ENCODE assay signal across 8 mouse cellular contexts in the genomic region with DNA sequence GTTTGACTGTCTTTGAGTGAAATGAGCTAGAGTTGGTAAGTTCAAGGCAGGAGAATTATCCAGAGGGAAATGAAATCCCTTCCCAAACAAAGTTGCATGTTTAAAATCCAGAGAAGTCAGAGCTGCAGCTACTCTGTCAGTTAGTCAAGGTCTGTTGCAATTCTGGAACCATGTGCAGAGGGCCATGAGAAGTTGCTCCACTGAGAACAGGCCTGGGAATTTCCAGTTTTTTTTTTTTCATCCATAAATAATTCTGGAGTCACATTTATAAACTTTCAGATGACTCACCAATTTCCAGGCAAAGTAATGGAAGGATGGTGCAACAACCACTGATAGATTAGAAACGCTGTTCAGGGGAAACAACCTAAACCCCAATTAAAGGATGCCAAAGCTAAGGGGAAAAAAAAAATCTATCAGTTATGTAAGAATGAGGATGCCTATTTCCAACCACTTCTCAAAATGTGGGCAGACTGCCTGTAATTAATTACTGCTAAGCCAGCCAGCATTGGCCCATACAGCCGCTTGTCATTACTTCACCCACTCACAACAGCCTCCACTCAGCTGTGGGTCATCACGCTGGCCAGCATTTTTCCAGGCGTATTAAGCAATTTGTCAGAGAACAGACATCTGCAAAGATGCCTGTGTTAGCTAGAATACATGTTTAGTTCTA.
DNase-seq lines count a peak whose midpoint lies in the region; ATAC-seq and TF ChIP-seq lines count a peak whose summit lies in the region.
"Had no signal": no experiment of that assay in that cellular context is flagged by ENCODE, and none has a peak within 500 bp of the region (broad histone marks: within the 10 kb centered on the region; RNA-seq: fewer than 3 reads in every experiment).

No protein-coding gene starts in this region.

- H3K4me3 ChIP-seq in midbrain, postnatal 0 days (ENCODE audit: low read depth, low read length), result no peak overlapping the region
- H3K4me3 ChIP-seq in midbrain, embryonic 10.5 days, result no peak overlapping the region
- H3K4me3 ChIP-seq in liver, embryonic 11.5 days (ENCODE audit: low read depth, low read length), result no peak overlapping the region

- H3K9ac ChIP-seq in midbrain, postnatal 0 days (replicated peaks; ENCODE audit: low read length, poor library complexity, severe bottlenecking), result no peak overlapping the region
- H3K9ac ChIP-seq in liver, embryonic 11.5 days (ENCODE audit: low read depth, low read length), result no peak overlapping the region

- H3K27ac ChIP-seq in midbrain, postnatal 0 days (ENCODE audit: low read depth, low read length), result no peak overlapping the region
- no peak overlapping the region for H3K27ac ChIP-seq in midbrain, embryonic 10.5 days (replicated peaks)
- no peak overlapping the region for H3K27ac ChIP-seq in liver, embryonic 11.5 days (ENCODE audit: low read depth, low read length)

- no peak for ATAC-seq in midbrain, postnatal 0 days (ENCODE audit: low FRiP score)
- no peak for ATAC-seq in liver, embryonic 11.5 days (replicated peaks; ENCODE audit: low FRiP score)

- no peaks in the 10 kb centered on the region for H3K4me1 ChIP-seq in midbrain, postnatal 0 days (ENCODE audit: insufficient read depth, low read length)
- no peaks in the 10 kb centered on the region for H3K4me1 ChIP-seq in midbrain, embryonic 10.5 days
- H3K4me1 ChIP-seq in liver, embryonic 11.5 days (replicated peaks; ENCODE audit: control insufficient read depth, insufficient read depth, low read length), result no peaks in the 10 kb centered on the region

- no peaks in the 10 kb centered on the region for H3K27me3 ChIP-seq in midbrain, postnatal 0 days (ENCODE audit: insufficient read depth, low read length)
- H3K27me3 ChIP-seq in midbrain, embryonic 10.5 days (ENCODE audit: low read depth, poor library complexity, severe bottlenecking), result no peaks in the 10 kb centered on the region
- H3K27me3 ChIP-seq in liver, embryonic 11.5 days (replicated peaks; ENCODE audit: control insufficient read depth, insufficient read depth, low read length), result no peaks in the 10 kb centered on the region

- WGBS in midbrain, postnatal 0 days, result 87% methylated on average over 4 of the region's 4 CpGs
- 92% methylated on average over 4 of the region's 4 CpGs for WGBS in midbrain, embryonic 10.5 days
- 89% methylated on average over 4 of the region's 4 CpGs for WGBS in liver, embryonic 11.5 days

- H3K4me2 ChIP-seq in midbrain, postnatal 0 days (ENCODE audit: low read depth, low read length, poor library complexity, severe bottlenecking), result no peak overlapping the region
- H3K4me2 ChIP-seq in liver, embryonic 11.5 days, result no peak overlapping the region

- H3K36me3 ChIP-seq in midbrain, postnatal 0 days (ENCODE audit: insufficient read depth, low read length), result no peaks in the 10 kb centered on the region
- H3K36me3 ChIP-seq in midbrain, embryonic 10.5 days, result no peaks in the 10 kb centered on the region
- no peaks in the 10 kb centered on the region for H3K36me3 ChIP-seq in liver, embryonic 11.5 days (ENCODE audit: control insufficient read depth, insufficient read depth, low read length)

- no peak for TF ChIP-seq CTCF in midbrain, postnatal 0 days (IDR thresholded peaks at IDR 0.05)

- H3K9me3 ChIP-seq in midbrain, postnatal 0 days (ENCODE audit: low read length), result no peaks in the 10 kb centered on the region
- H3K9me3 ChIP-seq in midbrain, embryonic 10.5 days (replicated peaks), result no peaks in the 10 kb centered on the region
- H3K9me3 ChIP-seq in liver, embryonic 11.5 days (ENCODE audit: control insufficient read depth, low read length), result no peaks in the 10 kb centered on the region

- DNase-seq in midbrain, postnatal 0 days (ENCODE audit: low spot score), result peak; percentile 22
- no peak for DNase-seq in midbrain, embryonic 10.5 days (ENCODE audit: low spot score)
- peak; percentile 36 for DNase-seq in fat pad, adult 2 months (ENCODE audit: extremely low read depth, low read depth, low spot score)
- DNase-seq in layer of hippocampus, adult 8-10 months (ENCODE audit: low spot score in 2 of 2), result peak; percentile 46 to 57
- DNase-seq in right cerebral cortex, postnatal 25 days, result peak; percentile 21
- DNase-seq in liver, embryonic 11.5 days (ENCODE audit: low spot score), result no peak
- no peak for DNase-seq in cerebellum, adult 11 months
- DNase-seq: kidney, postnatal 4 days had no signal

Comparison
In these comparisons a context has a peak if more than half of its experiments do, and no peak if none do; other contexts are left out.
1. DNase-seq: peak in midbrain, postnatal 0 days (single experiment), fat pad, adult 2 months (single experiment), layer of hippocampus, adult 8-10 months (2 of 2) and right cerebral cortex, postnatal 25 days (single experiment); none in midbrain, embryonic 10.5 days (single experiment), liver, embryonic 11.5 days (single experiment) and cerebellum, adult 11 months (single experiment).